Mouse (Mus musculus) neural tube, embryonic 13.5 days (tissue): ENCODE measurements at regions not wholly inside any gene's neighbourhood (a gene's known extent, or its start where the extent isn't known, plus 50 kb on each side); places are given as distances from the start of the nearest gene placed in this dataset.
A peak's percentile ranks its signal among the peaks of the same experiment; 100 is the strongest.

Experiments
- ATAC-seq: fragments of 200-750 bp; cut with Nextera tagmentation; 2 replicates; pipeline ENCODE4 v1.8.0; 2017; ENCODE audit warnings: low read depth, mild to moderate bottlenecking, moderate TSS enrichment, moderate library complexity
- H3K27ac ChIP-seq: fragments of 300-500 bp; sonication (generic); replicated peaks from 2 replicates; pipeline ENCODE4 v1.5.1; 2015; ENCODE audit warnings: moderate library complexity, mild to moderate bottlenecking, inconsistent platforms
- H3K27me3 ChIP-seq: fragments of 300-500 bp; sonication (generic); 2 replicates; pipeline ENCODE4 v1.6.1; 2015; ENCODE audit warnings: mild to moderate bottlenecking, inconsistent platforms
- H3K36me3 ChIP-seq: fragments of 300-500 bp; sonication (generic); 2 replicates; pipeline ENCODE4 v1.6.1; 2015; ENCODE audit warnings: mild to moderate bottlenecking, inconsistent platforms
- H3K4me1 ChIP-seq: fragments of 300-500 bp; sonication (generic); replicated peaks from 2 replicates; pipeline ENCODE4 v1.6.1; 2015; ENCODE audit warnings: inconsistent platforms
- H3K4me2 ChIP-seq: fragments of 300-500 bp; sonication (generic); 2 replicates; pipeline ENCODE4 v1.6.1; 2015; ENCODE audit warnings: inconsistent platforms, mild to moderate bottlenecking, moderate library complexity
- H3K4me3 ChIP-seq: fragments of 300-500 bp; sonication (generic); 2 replicates; pipeline ENCODE4 v1.5.1; 2015; ENCODE audit warnings: mild to moderate bottlenecking, inconsistent platforms
- H3K9ac ChIP-seq: fragments of 300-500 bp; sonication (generic); 2 replicates; pipeline ENCODE4 v1.6.1; 2015; ENCODE audit warnings: moderate library complexity, mild to moderate bottlenecking, inconsistent platforms
- H3K9me3 ChIP-seq: fragments of 300-500 bp; sonication (generic); 2 replicates; pipeline ENCODE4 v1.6.1; 2016; ENCODE audit warnings: inconsistent platforms
- WGBS: fragments of 180-500 bp; shearing (Covaris S2); methylation state at CpG from one replicate; pipeline ENCODE4 v1.1.7; 2015; 5-methylcytosine and 5-hydroxymethylcytosine counted together

- 0 out of 2 replicates have a peak, but pooled peaks have one; percentile 12 for ATAC-seq
- H3K27me3 ChIP-seq, result no peaks in the 10 kb centered on the region
- no peak overlapping the region; the same call in 1 of the 2 replicates for H3K27ac ChIP-seq
Observed at GRCm38 (mm10) chr10:60934297-60935286, 103.2 kb upstream of the Unc5b start.

DNA sequence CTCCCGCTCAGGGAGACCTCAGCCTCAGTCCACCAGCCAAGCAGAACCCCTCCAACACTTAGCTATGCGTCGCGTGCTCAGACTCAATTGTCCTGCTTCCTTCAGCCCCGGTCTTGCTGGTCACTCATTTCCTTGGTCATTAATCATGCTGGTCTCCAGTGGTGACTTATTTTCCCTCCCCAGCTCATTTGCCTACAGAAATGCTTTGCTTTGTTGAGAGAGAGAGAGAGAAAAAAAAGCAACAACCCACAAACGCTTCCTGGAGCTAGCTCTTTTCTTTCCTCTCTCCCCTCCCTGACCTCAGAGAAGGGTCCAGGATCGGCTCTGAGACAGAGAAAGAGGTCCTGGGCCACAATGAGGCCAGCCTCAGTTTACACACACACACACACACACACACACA is 102.5 kb upstream of the Unc5b start:
- no peak overlapping the region for H3K27ac ChIP-seq
- ATAC-seq, result no peak
- 12% methylated on average over 7 of the region's 7 CpGs for WGBS
- no peak overlapping the region for H3K4me2 ChIP-seq
- no peak overlapping the region for H3K4me3 ChIP-seq
- no peaks in the 10 kb centered on the region for H3K9me3 ChIP-seq
- H3K4me1 ChIP-seq, result peaks cover 49% of the 10 kb centered on the region
- no peaks in the 10 kb centered on the region for H3K36me3 ChIP-seq
- no peaks in the 10 kb centered on the region for H3K27me3 ChIP-seq
- no peak overlapping the region for H3K9ac ChIP-seq

More at GRCm38 (mm10) chr10:60934297-60935286, 103.2 kb upstream of the Unc5b start:
- H3K9ac ChIP-seq, result no peak overlapping the region
- no peaks in the 10 kb centered on the region for H3K9me3 ChIP-seq
- WGBS, result 38% methylated on average over 13 of the region's 13 CpGs
- H3K4me2 ChIP-seq, result no peak overlapping the region
- H3K36me3 ChIP-seq, result no peaks in the 10 kb centered on the region
- H3K4me1 ChIP-seq, result peaks cover 46% of the 10 kb centered on the region
- no peak overlapping the region for H3K4me3 ChIP-seq

GRCm38 (mm10) chr10:60932855-60933254 is 101.5 kb upstream of the Unc5b start:
- no peak overlapping the region for H3K4me3 ChIP-seq
- H3K9me3 ChIP-seq, result no peaks in the 10 kb centered on the region
- H3K9ac ChIP-seq, result no peak overlapping the region
- no peaks in the 10 kb centered on the region for H3K36me3 ChIP-seq
- H3K4me2 ChIP-seq, result no peak overlapping the region
- 33% methylated on average over 3 of the region's 3 CpGs for WGBS
- no peaks in the 10 kb centered on the region for H3K27me3 ChIP-seq
- no peak for ATAC-seq
- peaks cover 51% of the 10 kb centered on the region for H3K4me1 ChIP-seq
- H3K27ac ChIP-seq, result no peak overlapping the region

GRCm38 (mm10) chr10:60931891-60932378 is 100.6 kb upstream of the Unc5b start:
- H3K9ac ChIP-seq, result no peak overlapping the region
- 59% methylated on average over 22 of the region's 22 CpGs for WGBS
- no peak overlapping the region for H3K4me3 ChIP-seq
- no peak for ATAC-seq
- H3K4me1 ChIP-seq, result peaks cover 42% of the 10 kb centered on the region
- no peaks in the 10 kb centered on the region for H3K36me3 ChIP-seq
- no peak overlapping the region for H3K27ac ChIP-seq
- H3K9me3 ChIP-seq, result no peaks in the 10 kb centered on the region
- no peak overlapping the region for H3K4me2 ChIP-seq
- H3K27me3 ChIP-seq, result no peaks in the 10 kb centered on the region

DNA sequence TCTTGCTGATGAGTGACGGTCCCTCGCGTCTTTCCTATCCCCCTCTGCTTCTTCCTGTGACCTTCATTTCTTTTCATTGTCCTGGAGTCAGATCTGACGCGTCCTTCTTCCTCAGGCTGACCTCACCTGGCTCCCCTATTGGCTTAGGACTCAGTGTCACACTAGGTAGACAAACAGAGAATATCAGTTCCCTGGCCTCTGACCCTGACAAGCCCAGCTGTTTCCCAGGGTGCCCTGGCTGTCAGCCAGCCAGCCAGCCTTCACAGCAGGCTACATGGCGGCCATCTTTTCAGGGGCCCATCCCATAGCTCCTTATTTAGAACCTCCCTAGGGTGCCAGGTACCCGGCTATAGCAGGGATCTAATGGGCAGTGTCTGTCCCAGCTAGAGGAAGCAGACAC is 97.3 kb upstream of the Unc5b start:
- Histone ChIP-seq H3K9me3 (no peaks in the 10 kb centered on the region), H3K4me2 (no peak overlapping the region), H3K4me1 (peaks cover 25% of the 10 kb centered on the region), H3K27ac (no peak overlapping the region), H3K4me3 (no peak overlapping the region), H3K9ac (no peak overlapping the region), H3K27me3 (no peaks in the 10 kb centered on the region), H3K36me3 (no peaks in the 10 kb centered on the region)
- no peak for ATAC-seq
- WGBS, result 76% methylated on average over 7 of the region's 7 CpGs

DNA sequence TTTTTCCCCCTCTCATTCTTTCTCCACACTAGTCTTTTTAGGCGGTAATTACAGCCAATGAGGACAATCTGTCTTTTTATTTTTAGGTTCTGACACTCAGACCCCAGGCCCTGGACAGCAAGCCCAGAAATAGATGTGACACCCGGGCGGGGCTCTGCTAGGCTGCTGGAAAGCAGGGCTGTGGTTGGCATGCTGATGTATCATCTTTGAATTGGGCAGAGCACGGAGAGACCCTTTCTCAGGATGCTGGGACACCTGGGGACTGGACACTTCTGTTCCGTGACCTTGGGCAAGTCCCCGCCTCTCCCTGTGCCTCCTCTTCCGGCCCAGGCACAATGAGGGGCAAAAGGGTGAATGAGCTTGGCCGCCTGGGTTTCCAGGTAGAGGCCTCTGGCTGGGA is 96.8 kb upstream of the Unc5b start:
- H3K9me3 ChIP-seq, result no peaks in the 10 kb centered on the region
- H3K4me3 ChIP-seq, result no peak overlapping the region
- 74% methylated on average over 8 of the region's 8 CpGs for WGBS
- H3K9ac ChIP-seq, result no peak overlapping the region
- no peak for ATAC-seq
- no peaks in the 10 kb centered on the region for H3K27me3 ChIP-seq
- no peaks in the 10 kb centered on the region for H3K36me3 ChIP-seq
- no peak overlapping the region for H3K27ac ChIP-seq
- peaks cover 23% of the 10 kb centered on the region for H3K4me1 ChIP-seq
- H3K4me2 ChIP-seq, result no peak overlapping the region

- Histone ChIP-seq H3K4me1 (peaks cover 22% of the 10 kb centered on the region), H3K4me3 (no peak overlapping the region), H3K27ac (no peak overlapping the region), H3K27me3 (no peaks in the 10 kb centered on the region), H3K9me3 (no peaks in the 10 kb centered on the region), H3K36me3 (no peaks in the 10 kb centered on the region), H3K4me2 (no peak overlapping the region), H3K9ac (no peak overlapping the region)
- ATAC-seq, result no peak
- WGBS, result 84% methylated on average over 12 of the region's 12 CpGs
Observed at GRCm38 (mm10) chr10:60926632-60927031, 95.3 kb upstream of the Unc5b start.

DNA sequence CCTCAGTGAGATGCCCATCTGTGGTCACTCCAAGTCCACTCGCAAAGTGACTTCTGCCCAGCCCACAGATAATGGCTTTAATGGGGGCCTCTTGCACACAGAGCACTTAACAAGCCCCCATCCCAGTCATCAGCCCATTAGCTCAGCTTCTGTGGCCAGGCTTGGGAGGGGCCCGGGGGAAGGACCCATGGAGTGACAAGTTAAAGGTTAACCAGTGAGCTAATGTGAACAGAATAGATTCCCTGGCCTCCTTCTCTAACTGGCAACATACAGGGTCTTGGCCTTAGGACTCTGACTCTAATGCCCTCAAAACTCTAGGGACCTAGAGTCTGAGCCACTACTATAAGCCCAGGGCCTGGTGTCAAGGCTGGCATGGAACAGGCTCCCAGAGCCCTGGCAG is 94.3 kb upstream of the Unc5b start:
- no peak; the same call in 1 of the 2 replicates for ATAC-seq
- Histone ChIP-seq H3K27ac (no peak overlapping the region), H3K4me2 (no peak overlapping the region), H3K36me3 (no peaks in the 10 kb centered on the region), H3K4me1 (peaks cover 22% of the 10 kb centered on the region), H3K27me3 (no peaks in the 10 kb centered on the region), H3K4me3 (no peak overlapping the region), H3K9me3 (no peaks in the 10 kb centered on the region), H3K9ac (no peak overlapping the region)
- 21% methylated on average over 2 of the region's 2 CpGs for WGBS

GRCm38 (mm10) chr10:60925198-60925597 is 93.8 kb upstream of the Unc5b start:
- H3K9me3 ChIP-seq, result no peaks in the 10 kb centered on the region
- no peak overlapping the region for H3K4me2 ChIP-seq
- peaks cover 22% of the 10 kb centered on the region for H3K4me1 ChIP-seq
- H3K27me3 ChIP-seq, result no peaks in the 10 kb centered on the region
- H3K27ac ChIP-seq, result no peak overlapping the region
- WGBS, result 21% methylated on average over 2 of the region's 2 CpGs
- no peaks in the 10 kb centered on the region for H3K36me3 ChIP-seq
- no peak; the same call in 1 of the 2 replicates for ATAC-seq
- no peak overlapping the region for H3K9ac ChIP-seq
- no peak overlapping the region for H3K4me3 ChIP-seq

GRCm38 (mm10) chr10:60923806-60924205 is 92.4 kb upstream of the Unc5b start:
- Histone ChIP-seq H3K4me3 (no peak overlapping the region), H3K4me1 (peaks cover 14% of the 10 kb centered on the region), H3K36me3 (no peaks in the 10 kb centered on the region), H3K27ac (no peak overlapping the region), H3K9me3 (no peaks in the 10 kb centered on the region), H3K4me2 (no peak overlapping the region), H3K27me3 (no peaks in the 10 kb centered on the region), H3K9ac (no peak overlapping the region)
- ATAC-seq, result no peak
- WGBS, result 36% methylated on average over 11 of the region's 11 CpGs

- Histone ChIP-seq H3K4me3 (no peak overlapping the region), H3K27me3 (no peaks in the 10 kb centered on the region), H3K27ac (no peak overlapping the region), H3K36me3 (no peaks in the 10 kb centered on the region), H3K9ac (no peak overlapping the region), H3K9me3 (no peaks in the 10 kb centered on the region), H3K4me2 (no peak overlapping the region), H3K4me1 (peaks cover 22% of the 10 kb centered on the region)
- 83% methylated on average over 1 of the region's 1 CpGs for WGBS
- ATAC-seq, result no peak
Observed at GRCm38 (mm10) chr10:60920621-60921020, 89.2 kb upstream of the Unc5b start.

- ATAC-seq, result no peak
Observed at GRCm38 (mm10) chr10:60918020-60918419, 86.6 kb upstream of the Unc5b start.

More at GRCm38 (mm10) chr10:60918020-60918419, 86.6 kb upstream of the Unc5b start:
- Histone ChIP-seq H3K27me3 (no peaks in the 10 kb centered on the region), H3K9me3 (no peaks in the 10 kb centered on the region), H3K4me2 (no peak overlapping the region), H3K4me1 (peaks cover 11% of the 10 kb centered on the region), H3K4me3 (no peak overlapping the region), H3K27ac (no peak overlapping the region), H3K9ac (no peak overlapping the region), H3K36me3 (no peaks in the 10 kb centered on the region)
- 22% methylated on average over 8 of the region's 8 CpGs for WGBS
